Mouse (Mus musculus): ENCODE data around the gene Fam171a1. TPM values are rescaled to one million over a fixed set of nuclear protein-coding genes. Genes with fewer than 3 reads are reported as not detected.
A peak's percentile ranks its signal among the peaks of the same experiment; 100 is the strongest.
"Not testable (repeated sequence)": the region's sequence is repeated elsewhere in the genome, so short reads cannot be mapped to it uniquely, and the experiment has no call there.

Gene Fam171a1
- polyA plus RNA-seq (2016; fragmentation: Nextera tagmentation; extraction: Ambion mirVana): 41.1 and 41.9 TPM in 2 replicates

- H3K4me1 ChIP-seq: no peaks in the 10 kb centered on the region
- H3K27me3 ChIP-seq: no peaks in the 10 kb centered on the region
- H3K9me3 ChIP-seq: no peaks in the 10 kb centered on the region
- no peak within 1 kb of the TSS for H3K4me2 ChIP-seq (replicated peaks)
- H3K4me3 ChIP-seq: no peak within 1 kb of the TSS
- no peak for ATAC-seq (ENCODE audit: insufficient number of reproducible peaks, insufficient read depth, low FRiP score, low TSS enrichment)
- H3K27ac ChIP-seq: no peak within 1 kb of the TSS
- 78% methylated on average over 4 of the region's 4 CpGs for WGBS
- no peaks in the 10 kb centered on the region for H3K36me3 ChIP-seq
- H3K9ac ChIP-seq: no peak within 1 kb of the TSS
Measured at GRCm38 (mm10) chr2:3113866-3114265, at the start of gene Fam171a1. TSS of gene Fam171a1 (plus strand) at chr2:3114224.

- WGBS: 97% methylated on average over 1 of the region's 1 CpGs
- no peak overlapping the region for H3K4me3 ChIP-seq
- H3K36me3 ChIP-seq: no peaks in the 10 kb centered on the region
- no peak overlapping the region for H3K4me2 ChIP-seq (replicated peaks)
- ATAC-seq (ENCODE audit: insufficient number of reproducible peaks, insufficient read depth, low FRiP score, low TSS enrichment): no peak
- H3K27ac ChIP-seq: no peak overlapping the region
- H3K27me3 ChIP-seq: no peaks in the 10 kb centered on the region
- H3K9me3 ChIP-seq: peaks cover 7% of the 10 kb centered on the region
- H3K9ac ChIP-seq: no peak overlapping the region
- no peaks in the 10 kb centered on the region for H3K4me1 ChIP-seq
Measured at GRCm38 (mm10) chr2:3069140-3069539, 44.9 kb upstream of the Fam171a1 start.

- not testable (repeated sequence) for H3K4me1 ChIP-seq; H3K36me3 ChIP-seq; H3K4me2 ChIP-seq (replicated peaks); H3K9me3 ChIP-seq; H3K9ac ChIP-seq; H3K4me3 ChIP-seq; H3K27me3 ChIP-seq; H3K27ac ChIP-seq; ATAC-seq (ENCODE audit: insufficient number of reproducible peaks, insufficient read depth, low FRiP score, low TSS enrichment)
- WGBS: 79% methylated on average over 3 of the region's 3 CpGs
Measured at GRCm38 (mm10) chr2:3088361-3088760, 25.7 kb upstream of the Fam171a1 start.

GRCm38 (mm10) chr2:3089274-3089673 is 24.8 kb upstream of the Fam171a1 start:
- Histone ChIP-seq H3K4me3 (no peak overlapping the region), H3K27ac (no peak overlapping the region), H3K4me2 (replicated peaks) (no peak overlapping the region), H3K27me3 (no peaks in the 10 kb centered on the region), H3K4me1 (no peaks in the 10 kb centered on the region), H3K36me3 (no peaks in the 10 kb centered on the region), H3K9ac (no peak overlapping the region), H3K9me3 (no peaks in the 10 kb centered on the region)
- WGBS: 21% methylated on average over 1 of the region's 1 CpGs
- no peak for ATAC-seq (ENCODE audit: insufficient number of reproducible peaks, insufficient read depth, low FRiP score, low TSS enrichment)

- H3K27me3 ChIP-seq: no peaks in the 10 kb centered on the region
- no peaks in the 10 kb centered on the region for H3K9me3 ChIP-seq
- no peak for ATAC-seq (ENCODE audit: insufficient number of reproducible peaks, insufficient read depth, low FRiP score, low TSS enrichment)
- 62% methylated on average over 1 of the region's 1 CpGs for WGBS
- H3K9ac ChIP-seq: no peak overlapping the region
- no peaks in the 10 kb centered on the region for H3K36me3 ChIP-seq
- H3K4me2 ChIP-seq (replicated peaks): no peak overlapping the region
- no peaks in the 10 kb centered on the region for H3K4me1 ChIP-seq
- no peak overlapping the region for H3K4me3 ChIP-seq
- no peak overlapping the region for H3K27ac ChIP-seq
Measured at GRCm38 (mm10) chr2:3096101-3096500, 17.9 kb upstream of the Fam171a1 start.

GRCm38 (mm10) chr2:3099971-3100370 is 14.1 kb upstream of the Fam171a1 start:
- Histone ChIP-seq H3K27ac (no peak overlapping the region), H3K9ac (no peak overlapping the region), H3K4me3 (no peak overlapping the region), H3K27me3 (no peaks in the 10 kb centered on the region), H3K4me2 (replicated peaks) (no peak overlapping the region), H3K4me1 (no peaks in the 10 kb centered on the region), H3K9me3 (no peaks in the 10 kb centered on the region), H3K36me3 (no peaks in the 10 kb centered on the region)
- 71% methylated on average over 4 of the region's 4 CpGs for WGBS
- no peak for ATAC-seq (ENCODE audit: insufficient number of reproducible peaks, insufficient read depth, low FRiP score, low TSS enrichment)

GRCm38 (mm10) chr2:3101292-3101957 is 12.6 kb upstream of the Fam171a1 start:
- H3K4me3 ChIP-seq: no peak overlapping the region
- H3K27me3 ChIP-seq: no peaks in the 10 kb centered on the region
- no peak overlapping the region for H3K27ac ChIP-seq
- H3K36me3 ChIP-seq: no peaks in the 10 kb centered on the region
- no peak overlapping the region for H3K9ac ChIP-seq
- H3K4me2 ChIP-seq (replicated peaks): no peak overlapping the region
- ATAC-seq (ENCODE audit: insufficient number of reproducible peaks, insufficient read depth, low FRiP score, low TSS enrichment): no peak
- no peaks in the 10 kb centered on the region for H3K9me3 ChIP-seq
- no peaks in the 10 kb centered on the region for H3K4me1 ChIP-seq
- WGBS: 89% methylated on average over 2 of the region's 2 CpGs

- no peaks in the 10 kb centered on the region for H3K36me3 ChIP-seq
- H3K27me3 ChIP-seq: no peaks in the 10 kb centered on the region
- H3K4me3 ChIP-seq: no peak overlapping the region
- no peak overlapping the region for H3K27ac ChIP-seq
- H3K9me3 ChIP-seq: no peaks in the 10 kb centered on the region
- H3K4me2 ChIP-seq (replicated peaks): no peak overlapping the region
- H3K9ac ChIP-seq: no peak overlapping the region
- no peaks in the 10 kb centered on the region for H3K4me1 ChIP-seq
- no peak for ATAC-seq (ENCODE audit: insufficient number of reproducible peaks, insufficient read depth, low FRiP score, low TSS enrichment)
- 68% methylated on average over 3 of the region's 3 CpGs for WGBS
Measured at GRCm38 (mm10) chr2:3102360-3102759, 11.7 kb upstream of the Fam171a1 start.

GRCm38 (mm10) chr2:3107471-3107870 is 6.6 kb upstream of the Fam171a1 start:
- no peak for ATAC-seq (ENCODE audit: insufficient number of reproducible peaks, insufficient read depth, low FRiP score, low TSS enrichment)
- H3K9me3 ChIP-seq: no peaks in the 10 kb centered on the region
- H3K36me3 ChIP-seq: no peaks in the 10 kb centered on the region
- H3K4me1 ChIP-seq: no peaks in the 10 kb centered on the region
- H3K9ac ChIP-seq: no peak overlapping the region
- no peaks in the 10 kb centered on the region for H3K27me3 ChIP-seq
- no peak overlapping the region for H3K4me2 ChIP-seq (replicated peaks)
- H3K27ac ChIP-seq: no peak overlapping the region
- no peak overlapping the region for H3K4me3 ChIP-seq
- WGBS: 80% methylated on average over 4 of the region's 4 CpGs

GRCm38 (mm10) chr2:3108431-3108830 is 5.6 kb upstream of the Fam171a1 start:
- 89% methylated on average over 3 of the region's 3 CpGs for WGBS
- Histone ChIP-seq H3K27ac (no peak overlapping the region), H3K27me3 (no peaks in the 10 kb centered on the region), H3K4me1 (no peaks in the 10 kb centered on the region), H3K9me3 (no peaks in the 10 kb centered on the region), H3K9ac (no peak overlapping the region), H3K4me2 (replicated peaks) (no peak overlapping the region), H3K36me3 (no peaks in the 10 kb centered on the region), H3K4me3 (no peak overlapping the region)
- ATAC-seq (ENCODE audit: insufficient number of reproducible peaks, insufficient read depth, low FRiP score, low TSS enrichment): no peak

GRCm38 (mm10) chr2:3108834-3109233 is 5.2 kb upstream of the Fam171a1 start:
- Histone ChIP-seq H3K27ac (no peak overlapping the region), H3K4me2 (replicated peaks) (no peak overlapping the region), H3K27me3 (no peaks in the 10 kb centered on the region), H3K9me3 (no peaks in the 10 kb centered on the region), H3K36me3 (no peaks in the 10 kb centered on the region), H3K4me3 (no peak overlapping the region), H3K9ac (no peak overlapping the region), H3K4me1 (no peaks in the 10 kb centered on the region)
- 73% methylated on average over 1 of the region's 1 CpGs for WGBS
- ATAC-seq (ENCODE audit: insufficient number of reproducible peaks, insufficient read depth, low FRiP score, low TSS enrichment): no peak

- no peak for ATAC-seq (ENCODE audit: insufficient number of reproducible peaks, insufficient read depth, low FRiP score, low TSS enrichment)
- Histone ChIP-seq H3K27ac (no peak overlapping the region), H3K9me3 (no peaks in the 10 kb centered on the region), H3K27me3 (no peaks in the 10 kb centered on the region), H3K4me2 (replicated peaks) (peak overlapping the region; percentile 62), H3K36me3 (no peaks in the 10 kb centered on the region), H3K4me1 (peaks cover 5% of the 10 kb centered on the region), H3K4me3 (peak overlapping the region; percentile 86), H3K9ac (peak overlapping the region; percentile 83; the same call in 1 of the 2 replicates)
- WGBS: 33% methylated on average over 2 of the region's 2 CpGs
Measured at GRCm38 (mm10) chr2:3117855-3118202, 3.8 kb downstream of the Fam171a1 start.
